Mouse (Mus musculus) heart, postnatal 0 days (tissue): ENCODE data around the gene Necab2. TPM values are rescaled to one million over a fixed set of nuclear protein-coding genes. Genes with fewer than 3 reads are reported as not detected.

Source experiments
- ATAC-seq: fragments of 200-750 bp; cut with Nextera tagmentation; 2 replicates; pipeline ENCODE4 v1.8.0; 2017; ENCODE audit warnings: low read depth, moderate number of reproducible peaks, moderate library complexity; ENCODE audit not compliant: insufficient read depth
- DNase-seq: peaks from one replicate; pipeline ENCODE4 v3.0.0-alpha.2; 2016; ENCODE audit warnings: low spot score
- H3K27ac ChIP-seq: fragments of 300-500 bp; sonication (generic); 2 replicates; pipeline ENCODE4 v1.5.1; 2014; ENCODE audit warnings: low read depth, mild to moderate bottlenecking
- H3K27me3 ChIP-seq: fragments of 300-500 bp; sonication (generic); 2 replicates; pipeline ENCODE4 v1.6.1; 2014; ENCODE audit warnings: low read length, mixed read lengths; ENCODE audit not compliant: control insufficient read depth, insufficient read depth
- H3K36me3 ChIP-seq: fragments of 300-500 bp; sonication (generic); replicated peaks from 2 replicates; pipeline ENCODE4 v1.6.1; 2014; ENCODE audit warnings: low read length, mixed read lengths; ENCODE audit not compliant: control insufficient read depth, insufficient read depth
- H3K4me1 ChIP-seq: fragments of 300-500 bp; sonication (generic); 2 replicates; pipeline ENCODE4 v1.6.1; 2014; ENCODE audit warnings: antibody characterized with exemption; ENCODE audit not compliant: control insufficient read depth, insufficient read depth
- H3K4me2 ChIP-seq: fragments of 300-500 bp; sonication (generic); 2 replicates; pipeline ENCODE4 v1.6.1; 2014; ENCODE audit warnings: low read depth, mild to moderate bottlenecking, low read length, moderate library complexity
- H3K4me3 ChIP-seq: fragments of 300-500 bp; sonication (generic); 2 replicates; pipeline ENCODE4 v1.5.1; 2014; ENCODE audit warnings: low read depth, low read length
- H3K9ac ChIP-seq: fragments of 300-500 bp; sonication (generic); replicated peaks from 2 replicates; pipeline ENCODE4 v1.6.1; 2014; ENCODE audit warnings: low read depth, low read length, mixed read lengths
- H3K9me3 ChIP-seq: fragments of 300-500 bp; sonication (generic); replicated peaks from 2 replicates; pipeline ENCODE4 v1.6.1; 2016; ENCODE audit warnings: low read length; ENCODE audit not compliant: control insufficient read depth
- CTCF ChIP-seq: IDR thresholded peaks from 2 replicates; pipeline ENCODE4 v1.5.1; 2016; ENCODE audit warnings: antibody characterized with exemption, control low read depth, low read depth
- EP300 ChIP-seq: IDR thresholded peaks from 2 replicates; pipeline ENCODE4 v1.6.1; 2016; ENCODE audit warnings: antibody characterized with exemption, low read depth
- WGBS: fragments of 180-500 bp; shearing (Covaris S2); extraction: QIAGEN DNeasy Blood & Tissue Kit; methylation state at CpG from one replicate; pipeline ENCODE4 v1.1.7; 2014; 5-methylcytosine and 5-hydroxymethylcytosine counted together
- polyA plus RNA-seq: library from polyadenylated mRNA; unstranded; fragments of >200 nt; fragmentation: Nextera tagmentation; extraction: Ambion mirVana; gene quantifications from 2 replicates; pipeline ENCODE4 v1.2.1, GENCODE M21; 2015
- total RNA-seq: library from RNA; depleted of rRNA; stranded (reverse); fragments of >200 nt; gene quantifications from 2 replicates; pipeline ENCODE4 v1.2.3, GENCODE M21; 2014; ENCODE audit warnings: low replicate concordance

Gene Necab2
- total and polyA plus RNA-seq, 2 experiments from 2014 or later: not detected

DNA sequence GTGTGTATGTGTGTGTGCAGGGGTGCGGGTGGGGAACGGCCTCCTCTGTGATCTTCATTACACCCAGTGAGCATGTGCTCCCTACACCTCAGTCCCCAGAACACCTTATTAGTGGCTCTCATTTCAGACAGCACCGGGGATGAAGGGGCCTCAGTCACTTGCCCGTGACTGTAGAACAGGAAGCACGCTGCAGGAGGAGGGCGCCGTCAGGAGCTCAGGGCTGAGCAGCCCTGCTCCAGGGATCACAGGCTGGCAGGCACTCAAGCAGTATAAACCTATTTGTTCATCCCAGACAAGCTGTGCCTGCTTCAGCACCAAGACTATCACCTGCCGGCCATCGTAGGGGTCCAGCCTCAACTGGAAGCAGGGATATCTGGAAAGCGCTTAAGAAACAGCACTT lies 42.6 kb upstream of the Necab2 start:
- no peaks in the 10 kb centered on the region for H3K9me3 ChIP-seq

DNA sequence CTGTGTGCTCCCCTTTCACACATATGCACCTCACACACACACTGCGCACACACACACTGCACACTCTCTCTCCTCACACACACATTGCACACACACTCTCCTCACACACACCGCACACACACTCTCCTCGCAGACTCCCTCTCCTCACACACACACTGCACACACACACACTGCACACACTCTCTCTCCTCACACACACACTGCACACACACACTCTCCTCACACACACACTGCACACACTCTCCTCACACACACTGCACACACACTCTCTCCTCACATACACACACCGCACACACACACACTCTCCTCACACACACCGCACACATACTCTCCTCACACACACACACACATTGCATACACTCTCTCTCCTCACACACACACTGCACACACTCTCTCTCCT lies 41.9 kb upstream of the Necab2 start:
- Histone ChIP-seq H3K4me2 (no peak overlapping the region), H3K4me3 (no peak overlapping the region), H3K27me3 (no peaks in the 10 kb centered on the region), H3K4me1 (peaks cover 2% of the 10 kb centered on the region; the same call in 1 of the 2 replicates), H3K9me3 (no peaks in the 10 kb centered on the region), H3K27ac (no peak overlapping the region), H3K9ac (no peak overlapping the region), H3K36me3 (peaks cover 67% of the 10 kb centered on the region)
- TF ChIP-seq EP300: no peak
- no peak for TF ChIP-seq CTCF
- DNase-seq (no peak), ATAC-seq (no peak)
- 96% methylated on average over 5 of the region's 5 CpGs for WGBS

More for the DNA sequence above, 42.6 kb upstream of the Necab2 start:
- Histone ChIP-seq H3K4me3 (no peak overlapping the region), H3K4me2 (no peak overlapping the region), H3K27me3 (no peaks in the 10 kb centered on the region), H3K27ac (no peak overlapping the region), H3K9ac (no peak overlapping the region), H3K36me3 (peaks cover 60% of the 10 kb centered on the region), H3K4me1 (peaks cover 8% of the 10 kb centered on the region; the same call in 1 of the 2 replicates)
- ATAC-seq: no peak
- TF ChIP-seq CTCF (no peak), EP300 (no peak)
- no peak for DNase-seq
- WGBS: 83% methylated on average over 10 of the region's 10 CpGs

DNA sequence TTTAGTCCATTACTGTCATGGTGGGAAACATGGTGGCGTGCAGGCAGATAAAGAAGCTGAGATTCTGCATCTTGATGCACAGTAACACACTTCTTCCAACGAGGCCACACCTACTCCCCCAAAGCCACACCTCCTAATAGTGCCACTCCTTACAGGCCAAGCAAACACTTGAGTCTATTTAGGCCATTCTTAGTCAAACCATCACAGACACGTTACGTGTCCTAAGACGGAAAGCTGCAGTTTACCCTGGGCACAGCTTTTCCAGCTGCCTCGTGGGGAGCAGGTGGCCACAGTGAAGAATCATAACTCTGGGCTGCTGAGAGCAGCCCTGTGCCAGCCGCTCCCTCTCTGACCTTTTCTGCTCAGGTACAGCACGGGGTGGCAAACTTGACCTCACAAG lies 38.2 kb upstream of the Necab2 start:
- H3K9ac ChIP-seq: no peak overlapping the region
- no peak for TF ChIP-seq EP300
- TF ChIP-seq CTCF: no peak
- no peak overlapping the region for H3K4me3 ChIP-seq
- H3K4me1 ChIP-seq: no peaks in the 10 kb centered on the region
- H3K36me3 ChIP-seq: peaks cover 80% of the 10 kb centered on the region
- no peak overlapping the region for H3K27ac ChIP-seq
- no peak for ATAC-seq
- DNase-seq: no peak
- no peak overlapping the region for H3K4me2 ChIP-seq
- H3K27me3 ChIP-seq: no peaks in the 10 kb centered on the region
- H3K9me3 ChIP-seq: no peaks in the 10 kb centered on the region
- WGBS: 88% methylated on average over 8 of the region's 8 CpGs

DNA sequence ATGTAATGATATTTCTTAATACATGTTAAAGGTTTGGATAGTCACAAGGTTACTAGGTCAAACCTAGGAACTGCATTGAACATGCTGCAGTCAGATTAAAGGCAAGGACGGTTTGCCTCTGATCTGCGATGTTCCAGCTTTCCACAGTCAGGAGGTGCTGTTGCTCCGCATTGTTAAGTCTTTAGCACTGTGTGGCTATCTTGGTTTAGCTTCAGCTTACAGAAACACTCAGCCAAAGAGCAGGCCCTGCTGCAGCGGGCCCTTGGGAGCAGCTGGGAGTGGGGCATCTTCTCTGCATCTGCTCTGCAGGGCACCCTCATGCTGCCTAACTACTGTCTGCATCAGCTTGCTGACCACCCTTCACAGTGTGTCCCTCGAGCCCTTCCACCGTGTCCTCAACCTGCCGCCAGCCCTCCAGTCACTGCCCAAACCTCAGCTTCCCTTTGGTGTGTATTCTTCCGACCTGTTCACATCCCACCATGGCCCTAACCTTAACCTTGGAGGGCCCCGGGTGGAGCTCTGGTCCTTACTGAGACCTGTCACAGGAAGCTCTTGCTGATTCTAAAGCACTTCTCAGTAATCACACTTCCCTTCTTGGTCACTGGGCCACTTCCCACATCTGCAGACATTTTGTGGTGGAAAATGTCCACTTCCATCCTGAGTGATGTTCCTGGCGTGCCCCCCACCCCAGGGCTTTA lies 34.3 kb upstream of the Necab2 start:
- Histone ChIP-seq H3K27ac (no peak overlapping the region), H3K4me3 (no peak overlapping the region), H3K9me3 (no peaks in the 10 kb centered on the region), H3K4me2 (no peak overlapping the region), H3K9ac (no peak overlapping the region), H3K27me3 (peaks cover 7% of the 10 kb centered on the region; the same call in 1 of the 2 replicates), H3K36me3 (peaks cover 50% of the 10 kb centered on the region), H3K4me1 (no peaks in the 10 kb centered on the region)
- no peak for DNase-seq
- no peak for ATAC-seq
- 53% methylated on average over 10 of the region's 10 CpGs for WGBS
- peak; percentile 20 for TF ChIP-seq CTCF
- TF ChIP-seq EP300: no peak

DNA sequence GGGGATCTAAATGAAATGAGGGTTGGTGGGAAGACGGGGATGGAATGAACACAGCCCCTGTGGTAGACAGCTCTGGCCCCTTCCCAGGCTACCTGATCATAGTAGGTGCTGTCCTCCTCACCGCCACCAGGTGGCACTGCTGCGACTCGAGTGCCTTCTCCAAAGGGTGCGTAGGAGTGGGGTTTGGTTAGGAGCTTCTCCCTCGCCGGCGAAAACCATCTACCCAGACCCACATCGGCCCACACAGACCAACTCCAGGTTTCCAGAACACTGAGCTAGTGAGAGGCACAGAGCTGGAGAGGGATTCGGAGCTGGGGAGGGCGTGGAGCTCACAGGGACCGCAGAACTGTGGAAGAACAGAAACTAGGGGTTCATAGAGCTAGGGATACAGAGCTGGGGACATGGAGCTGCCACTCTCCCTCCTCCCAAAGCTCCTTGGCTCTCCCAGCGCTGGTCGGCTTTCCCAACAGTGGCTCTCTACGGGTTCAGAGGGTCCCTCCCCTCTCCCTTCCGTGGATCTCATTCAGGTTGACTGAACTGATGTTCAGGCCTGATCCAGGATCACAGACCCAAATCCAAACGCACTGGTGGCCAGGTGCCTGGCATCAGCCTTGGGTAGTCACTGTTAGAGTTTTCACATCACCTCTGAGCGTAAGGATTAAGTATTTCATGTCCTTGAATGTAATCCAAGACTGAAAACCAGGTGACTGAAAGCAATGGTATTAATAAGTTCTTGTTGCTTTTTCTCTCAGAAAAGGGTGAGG lies 33.6 kb upstream of the Necab2 start:
- ATAC-seq: peak; percentile 78
- DNase-seq: peak; percentile 69
- peaks cover 43% of the 10 kb centered on the region for H3K36me3 ChIP-seq
- peaks cover 7% of the 10 kb centered on the region; the same call in 1 of the 2 replicates for H3K27me3 ChIP-seq
- no peak overlapping the region for H3K27ac ChIP-seq
- peak overlapping the region; percentile 21 for H3K4me3 ChIP-seq
- H3K9me3 ChIP-seq: no peaks in the 10 kb centered on the region
- 12% methylated on average over 18 of the region's 18 CpGs for WGBS
- TF ChIP-seq CTCF (peak; percentile 94), EP300 (no peak)
- H3K4me1 ChIP-seq: no peaks in the 10 kb centered on the region
- peak overlapping the region; percentile 55 for H3K4me2 ChIP-seq
- H3K9ac ChIP-seq: peak overlapping the region; percentile 18; the same call in 1 of the 2 replicates
